Mouse (Mus musculus) brain, embryonic 14.5 days (tissue): ENCODE data around the gene Svs3a.
"Not testable (repeated sequence)": the region's sequence is repeated elsewhere in the genome, so short reads cannot be mapped to it uniquely, and the experiment has no call there.

ENCODE experiments used
- CTCF ChIP-seq: fragments of 200-500 bp; IDR thresholded peaks from 2 replicates; pipeline ENCODE4 v1.5.1; 2012; ENCODE audit warnings: inconsistent platforms, mild to moderate bottlenecking, moderate library complexity, borderline replicate concordance; ENCODE audit not compliant: insufficient read depth, insufficient read length; ENCODE audit errors: extremely low read depth
- POLR2A ChIP-seq: fragments of 200-500 bp; IDR thresholded peaks from 2 replicates; pipeline ENCODE4 v1.6.1; 2012; ENCODE audit warnings: mild to moderate bottlenecking, inconsistent platforms, borderline replicate concordance; ENCODE audit not compliant: poor library complexity, insufficient read depth, insufficient read length, severe bottlenecking; ENCODE audit errors: extremely low read depth

- not testable (repeated sequence) for TF ChIP-seq CTCF, POLR2A
Observed at GRCm38 (mm10) chr2:164288968-164289367, at the start of gene Svs3a.
